Mouse (Mus musculus) common myeloid progenitor, adult 5-6 weeks (primary cell): ENCODE results near the gene Lgals2. TPM values are rescaled to one million over a fixed set of nuclear protein-coding genes. Genes with fewer than 3 reads are reported as not detected.

Experiments used
- total RNA-seq: library from RNA; stranded (forward); fragments of 200-1000, 187-1606 nt; gene quantifications from 2 replicates; pipeline ENCODE4 v1.2.3, GENCODE M21; 2017

The Lgals2 gene
- total RNA-seq, 1 experiment from 2014 or later, result not detected

Other genes with a start within 250 kb of the Lgals2 start
- gene Elfn2, start 136.8 kb downstream of the Lgals2 start, total RNA-seq, result not detected in 2 replicates
- gene Mfng, start 82.1 kb downstream of the Lgals2 start, total RNA-seq, result 9.2 and 13.6 TPM in 2 replicates
- not detected in 2 replicates for gene Card10, start 52.5 kb downstream of the Lgals2 start, total RNA-seq
- not detected in 2 replicates for gene Cdc42ep1, start 12.9 kb downstream of the Lgals2 start, total RNA-seq
- 9.3 and 19.5 TPM in 2 replicates for gene Gga1, start 21.7 kb upstream of the Lgals2 start, total RNA-seq
- gene Gm49510, start 44.1 kb upstream of the Lgals2 start, total RNA-seq, result 2.7 TPM in 1 of 2 replicates, not detected in the other
- 17.4 and 33.3 TPM in 2 replicates for gene Sh3bp1, start 44.2 kb upstream of the Lgals2 start, total RNA-seq
- gene Pdxp, start 58.4 kb upstream of the Lgals2 start, total RNA-seq, result 4.1 and 9.2 TPM in 2 replicates
- 322 and 335 TPM in 2 replicates for gene Lgals1, start 71.2 kb upstream of the Lgals2 start, total RNA-seq
- 27.8 and 29.7 TPM in 2 replicates for gene Nol12, start 79.4 kb upstream of the Lgals2 start, total RNA-seq
- 25.0 and 35.6 TPM in 2 replicates for gene Triobp, start 92.2 kb upstream of the Lgals2 start, total RNA-seq
- 53.4 and 60.7 TPM in 2 replicates for gene H1f0, start 172.9 kb upstream of the Lgals2 start, total RNA-seq
- 1.4 and 3.5 TPM in 2 replicates for gene Galr3, start 186.4 kb upstream of the Lgals2 start, total RNA-seq
- gene Ankrd54, start 207.4 kb upstream of the Lgals2 start, total RNA-seq, result 12.0 and 18.3 TPM in 2 replicates
- gene Eif3l, start 219.7 kb upstream of the Lgals2 start, total RNA-seq, result 227 and 237 TPM in 2 replicates